Mouse (Mus musculus) frontal cortex, postnatal 10 days (tissue): ENCODE measurements around the gene Pitx2.

Experiments used
- DNase-seq, 2 experiments: peaks; one replicate each; pipeline ENCODE4 v3.0.0; 2022; ENCODE audit warnings: low spot score in 2 of 2, mixed read lengths in 1 of 2

The Pitx2 gene

GRCm38 (mm10) chr3:129199609-129200500 is at the start of gene Pitx2:
Gene Pitx2, plus strand, starts transcription at chr3:129199878.
- no peak for DNase-seq

- DNase-seq, result no peak
Measured at GRCm38 (mm10) chr3:129150001-129150400, 49.7 kb upstream of the Pitx2 start.

DNA sequence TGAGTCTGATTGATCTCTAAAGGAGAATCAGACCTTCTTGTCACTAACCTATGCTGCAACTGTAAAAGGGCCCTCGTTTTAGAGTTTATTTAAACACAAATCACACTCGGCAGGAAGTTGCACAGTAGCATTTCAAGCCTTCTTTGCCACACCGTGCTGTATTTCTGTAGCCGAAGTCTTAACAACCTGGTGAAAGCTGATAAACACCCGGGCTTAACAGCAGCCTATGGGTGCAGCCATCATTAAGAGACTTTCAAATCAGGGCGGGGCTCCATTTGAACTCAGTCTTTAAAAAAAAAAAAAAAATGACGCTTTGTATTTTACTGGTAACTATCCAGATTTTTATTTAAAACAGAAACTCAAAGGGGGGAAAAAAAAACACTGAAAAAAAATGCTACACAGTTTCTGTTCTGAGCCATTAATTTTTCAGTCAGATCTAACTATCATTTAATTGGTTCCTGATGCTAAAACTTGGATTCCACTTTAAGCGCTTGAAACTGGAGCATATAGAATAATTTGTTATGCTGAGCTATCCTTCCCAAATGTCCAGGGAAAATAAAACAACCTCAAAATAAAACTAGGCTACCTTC is 48.5 kb upstream of the Pitx2 start:
- no peak for DNase-seq

DNA sequence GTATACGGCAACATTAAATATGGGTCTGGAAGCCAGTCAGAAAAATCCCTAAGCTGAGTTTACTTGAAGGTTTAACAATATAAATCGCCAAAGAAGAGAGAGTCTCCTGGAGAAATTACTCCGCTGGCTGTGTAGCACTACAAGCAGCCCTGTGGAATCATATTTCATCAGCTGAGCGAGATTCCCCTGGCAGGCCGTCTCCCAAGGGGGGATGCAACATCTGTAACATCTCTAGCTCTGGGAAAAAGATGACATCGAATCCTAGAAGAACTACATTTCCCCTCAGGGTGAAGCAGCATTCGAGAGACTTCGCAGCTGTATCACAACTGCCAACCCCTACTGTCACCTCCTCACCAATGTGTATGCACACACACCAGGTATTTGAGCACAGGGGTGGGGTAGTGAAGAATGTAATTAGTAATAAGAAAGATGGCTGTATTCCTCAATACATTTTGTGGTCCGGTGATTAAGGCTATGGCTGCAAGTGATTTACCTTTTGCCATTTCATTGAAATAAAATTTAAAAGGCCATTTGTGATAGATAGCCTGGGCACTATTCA is 40.8 kb upstream of the Pitx2 start:
- DNase-seq, result no peak

GRCm38 (mm10) chr3:129161333-129162035 is 38.2 kb upstream of the Pitx2 start:
- no peak for DNase-seq

DNA sequence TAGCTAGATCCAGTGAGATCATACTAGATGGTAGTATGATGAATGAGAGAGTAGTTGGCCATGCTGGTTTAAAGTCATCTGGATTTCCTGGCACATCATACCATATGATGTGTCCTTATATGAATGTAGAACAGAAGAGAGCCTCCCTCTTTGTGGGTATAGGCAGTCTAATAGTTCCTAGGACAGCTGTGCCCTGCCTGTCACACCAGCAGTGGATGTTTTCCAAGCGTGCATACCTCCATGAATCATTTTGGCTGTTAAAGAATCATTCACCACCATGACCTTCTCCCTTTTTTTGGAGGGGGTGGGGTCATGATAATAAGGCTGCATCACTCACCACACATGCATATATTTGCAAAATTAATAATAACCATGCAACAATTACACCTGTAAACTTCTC is 35.4 kb upstream of the Pitx2 start:
- DNase-seq, result no peak

DNA sequence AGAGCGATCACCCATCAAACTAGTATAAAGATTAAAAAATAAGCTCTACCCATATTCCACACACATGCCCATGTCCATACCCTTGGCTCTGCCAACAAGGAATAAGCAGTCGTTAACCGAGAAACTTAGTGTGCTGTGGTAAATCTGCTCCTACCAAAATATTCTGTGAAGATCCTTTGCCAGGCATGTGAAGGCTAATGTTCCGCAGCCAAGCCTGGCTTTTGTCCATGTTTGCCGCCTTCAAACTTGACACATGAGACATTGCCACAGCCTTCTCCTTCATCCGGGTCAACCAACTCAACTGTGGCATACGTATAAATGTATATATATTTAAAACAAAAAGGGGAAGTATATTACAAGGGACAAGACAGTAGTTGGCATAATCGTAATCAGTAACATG is 34.0 kb upstream of the Pitx2 start:
- DNase-seq, result no peak

DNA sequence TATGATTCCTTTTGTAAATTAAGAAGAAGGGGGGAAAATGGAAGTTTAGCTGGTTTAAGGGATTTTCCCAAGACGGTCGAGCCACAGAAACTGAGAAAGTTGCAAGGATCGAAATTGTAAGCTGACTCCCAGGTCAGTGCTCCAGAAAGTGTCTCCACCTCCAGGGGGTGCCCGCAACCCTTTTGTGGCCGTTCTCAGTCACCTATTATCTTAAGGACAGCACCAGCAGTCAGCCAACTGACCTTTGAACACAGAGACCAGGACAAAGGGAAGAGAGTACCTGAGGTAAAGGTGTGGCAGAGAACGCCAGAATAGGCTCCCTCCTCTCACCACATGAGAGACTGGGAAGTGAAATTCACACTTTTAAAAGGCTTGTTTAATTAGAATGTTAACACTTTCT is 33.0 kb upstream of the Pitx2 start:
- DNase-seq, result no peak

DNA sequence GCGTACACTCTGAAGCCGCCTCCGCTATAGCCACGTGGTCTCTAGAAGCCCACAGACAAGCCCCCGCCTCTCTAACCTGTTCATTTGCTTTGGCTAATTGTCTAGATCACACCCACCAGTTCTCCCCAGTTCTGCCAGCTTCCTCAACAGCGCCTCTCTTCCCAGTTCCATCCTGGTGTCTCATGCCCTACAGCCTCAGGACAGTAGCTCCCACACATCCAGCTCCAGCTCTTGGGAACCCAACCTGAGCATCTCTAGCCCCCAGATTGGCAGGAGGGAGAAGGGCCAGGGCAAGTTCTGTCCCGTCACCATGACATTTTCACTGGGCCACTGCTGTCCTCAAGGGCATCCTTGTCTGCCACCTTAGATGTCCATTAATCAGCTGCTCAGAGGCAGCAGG is 29.3 kb upstream of the Pitx2 start:
- no peak for DNase-seq

DNA sequence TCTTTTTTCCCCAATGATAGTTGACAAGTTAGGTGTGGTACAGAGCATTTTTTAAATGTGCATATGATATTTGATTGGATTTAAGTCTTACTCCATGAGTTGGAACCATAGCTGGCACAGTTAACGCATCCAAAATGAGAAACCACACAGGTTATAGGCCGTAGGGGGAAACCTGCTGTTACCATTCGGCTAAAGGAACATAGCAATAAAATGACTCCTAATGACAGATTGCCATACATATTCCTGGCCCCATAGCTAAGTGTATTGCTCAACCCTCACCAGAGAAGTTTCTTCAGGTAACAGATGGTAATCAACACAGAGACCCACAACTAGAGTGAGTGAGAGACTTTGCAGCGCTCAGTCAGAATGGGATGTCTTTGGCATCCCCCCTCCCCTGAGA is 27.9 kb upstream of the Pitx2 start:
- no peak for DNase-seq

DNA sequence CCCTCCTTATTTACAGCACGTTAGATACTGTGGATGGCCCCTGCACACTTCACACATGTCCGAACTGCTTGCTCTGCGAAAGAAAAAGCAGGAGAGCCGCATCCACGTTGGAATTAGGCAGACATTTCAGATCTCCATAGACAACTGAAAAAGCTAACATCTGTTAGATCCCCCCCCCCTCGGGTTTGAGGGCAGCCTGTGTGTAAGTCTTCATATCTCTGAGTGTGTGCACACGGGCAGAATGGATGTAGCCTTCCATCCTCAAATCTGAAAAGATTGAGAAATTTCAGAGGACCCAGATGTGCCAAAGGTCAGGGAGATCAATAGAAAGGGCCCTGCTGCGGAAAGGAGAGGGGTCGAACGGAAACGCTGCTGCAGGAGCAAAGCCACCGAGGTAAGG is 5.2 kb upstream of the Pitx2 start:
- no peak for DNase-seq

DNA sequence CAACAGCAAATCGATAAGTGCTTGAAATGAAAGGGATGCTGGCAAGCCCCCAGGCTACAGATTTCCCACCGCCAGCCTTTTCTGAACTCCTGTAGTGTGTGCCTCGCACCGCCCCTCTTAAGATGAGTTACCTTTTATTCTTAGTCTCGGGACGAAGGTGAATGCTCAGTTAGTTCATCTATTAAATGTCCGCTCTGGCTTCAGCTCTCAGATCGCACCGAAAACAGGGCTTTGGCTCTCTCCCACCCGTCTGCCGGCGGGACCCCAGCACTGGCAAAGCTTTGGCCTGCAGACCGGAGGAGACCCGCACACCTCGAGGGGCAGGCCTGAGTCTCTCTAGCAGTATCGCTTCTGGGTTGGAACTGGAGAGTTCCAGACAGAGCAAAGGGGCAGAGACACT is 4.6 kb upstream of the Pitx2 start:
- DNase-seq, result no peak

- DNase-seq, result no peak
Measured at GRCm38 (mm10) chr3:129195816-129196549, 3.7 kb upstream of the Pitx2 start.

- DNase-seq, result no peak
Measured at GRCm38 (mm10) chr3:129196550-129196919, 3.1 kb upstream of the Pitx2 start.

DNA sequence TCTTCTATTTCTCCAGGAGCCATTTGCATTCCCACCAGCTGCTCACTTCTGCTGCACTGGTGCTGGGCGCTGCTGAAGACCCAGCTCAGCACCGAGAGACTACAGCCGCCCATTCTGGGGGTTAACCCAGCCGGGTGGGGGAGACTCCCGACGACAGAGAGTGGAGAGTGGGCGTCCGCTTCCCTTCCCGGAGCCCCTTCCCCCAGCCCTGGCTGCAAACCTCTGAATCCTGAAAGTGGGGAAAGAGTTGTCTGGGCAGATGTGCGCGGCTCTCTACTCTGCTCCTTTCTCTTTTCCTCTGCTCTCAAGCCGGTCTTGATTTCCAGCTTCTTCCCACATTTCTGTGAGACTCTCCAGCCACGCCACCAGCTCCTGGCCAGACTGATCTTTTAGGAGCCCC is 2.6 kb upstream of the Pitx2 start:
- no peak for DNase-seq

GRCm38 (mm10) chr3:129197786-129198626 is 1.7 kb upstream of the Pitx2 start:
- DNase-seq, result no peak

DNA sequence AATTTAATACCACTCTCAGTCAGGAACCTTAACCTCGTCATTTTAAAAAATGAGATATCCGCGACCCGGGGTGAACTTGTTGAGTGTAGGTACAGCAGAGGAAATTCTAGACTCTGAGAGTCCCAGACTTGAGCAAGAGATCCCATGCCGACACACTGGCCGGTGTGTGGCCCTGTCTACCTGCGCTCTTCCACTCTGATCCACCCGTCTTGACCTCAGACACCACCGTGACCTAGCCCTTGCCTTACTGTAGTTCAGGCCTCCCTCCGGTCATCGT is 1.1 kb upstream of the Pitx2 start:
- no peak for DNase-seq

GRCm38 (mm10) chr3:129199160-129199608 is 494 bp upstream of the Pitx2 start:
- no peak for DNase-seq

- DNase-seq, result no peak
Measured at GRCm38 (mm10) chr3:129200501-129200890, 818 bp downstream of the Pitx2 start.

DNA sequence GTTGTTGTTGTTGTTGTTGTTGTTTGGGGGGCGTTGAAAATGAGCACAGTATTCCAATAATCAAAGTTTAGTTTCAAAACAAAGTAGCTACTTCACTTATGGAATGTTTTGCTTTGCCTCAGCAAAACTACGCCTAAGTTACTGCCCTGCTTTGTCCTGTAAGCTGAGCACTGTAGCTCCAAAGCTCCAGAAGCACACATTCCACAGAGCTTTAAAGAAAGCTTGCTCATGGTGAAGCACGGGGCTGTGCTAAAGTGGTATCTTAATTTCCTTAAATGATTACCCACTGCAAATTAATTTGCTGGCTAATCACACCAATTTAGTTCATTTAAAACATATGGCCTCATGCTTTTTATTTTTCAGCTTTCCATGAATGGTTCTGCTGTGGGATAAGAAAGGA is 1.5 kb downstream of the Pitx2 start:
- DNase-seq, result no peak

GRCm38 (mm10) chr3:129201681-129202255 is 2.1 kb downstream of the Pitx2 start:
- DNase-seq, result no peak
